ENCODE assay signal across 28 mouse cellular contexts in genomic region chr17:68312286-68312927, GRCm38 (mm10). TPM values are rescaled to one million over a fixed set of nuclear protein-coding genes. Genes with fewer than 3 reads are reported as not detected.
DNase-seq lines count a peak whose midpoint lies in the region; ATAC-seq and TF ChIP-seq lines count a peak whose summit lies in the region.
"Had no signal": no experiment of that assay in that cellular context is flagged by ENCODE, and none has a peak within 500 bp of the region (broad histone marks: within the 10 kb centered on the region; RNA-seq: fewer than 3 reads in every experiment).

No protein-coding gene starts in this region.

- peak overlapping the region; percentile 95 for H3K27ac ChIP-seq in liver, adult 2 months (replicated peaks; ENCODE audit: insufficient read depth, low read depth, low read length)
- H3K27ac ChIP-seq in liver, embryonic 11.5 days (ENCODE audit: low read depth, low read length) = no peak overlapping the region
- H3K27ac ChIP-seq in intestine, embryonic 15.5 days = no peak overlapping the region
- H3K27ac ChIP-seq: forebrain, embryonic 10.5 days; forebrain, embryonic 13.5 days; heart, embryonic 15.5 days; hindbrain, embryonic 10.5 days; hindbrain, embryonic 13.5 days had no signal

- no peaks in the 10 kb centered on the region for H3K9me3 ChIP-seq in liver, embryonic 11.5 days (ENCODE audit: control insufficient read depth, low read length)
- H3K9me3 ChIP-seq in intestine, embryonic 15.5 days = no peaks in the 10 kb centered on the region
- H3K9me3 ChIP-seq: forebrain, embryonic 10.5 days; forebrain, embryonic 13.5 days; heart, embryonic 12.5 days; heart, embryonic 15.5 days; hindbrain, embryonic 10.5 days; hindbrain, embryonic 13.5 days had no signal

- ATAC-seq in liver, embryonic 11.5 days (replicated peaks; ENCODE audit: low FRiP score) = no peak
- ATAC-seq in intestine, embryonic 15.5 days = 0 out of 2 replicates have a peak, but pooled peaks have one; percentile 39
- ATAC-seq: activated CD4-positive, CD25-positive, alpha-beta regulatory T cell, adult 4 months; forebrain, embryonic 13.5 days; forebrain, embryonic 16.5 days; hindbrain, embryonic 16.5 days had no signal

- no peak for TF ChIP-seq CTCF in liver, adult 2 months (IDR thresholded peaks at IDR 0.05; ENCODE audit: low read depth, low read length)
- TF ChIP-seq CTCF in C2C12 (IDR thresholded peaks at IDR 0.05; ENCODE audit: control insufficient read depth, insufficient read depth, insufficient read length) = no peak

- no peak overlapping the region for H3K4me3 ChIP-seq in liver, adult 2 months (ENCODE audit: insufficient read depth, low read depth, low read length)
- H3K4me3 ChIP-seq in liver, embryonic 11.5 days (ENCODE audit: low read depth, low read length) = no peak overlapping the region
- H3K4me3 ChIP-seq in C2C12 (ENCODE audit: insufficient read depth, poor library complexity, severe bottlenecking) (no peak overlapping the region), myocyte (no peak overlapping the region)
- no peak overlapping the region for H3K4me3 ChIP-seq in intestine, embryonic 15.5 days (replicated peaks)
- H3K4me3 ChIP-seq: forebrain, embryonic 10.5 days; forebrain, embryonic 13.5 days; heart, embryonic 12.5 days; heart, embryonic 15.5 days; hindbrain, embryonic 10.5 days; hindbrain, embryonic 13.5 days had no signal

- no peak for TF ChIP-seq POLR2A in liver, adult 2 months (IDR thresholded peaks at IDR 0.05; ENCODE audit: extremely low read depth, insufficient read depth, low read length)
- no peak for TF ChIP-seq POLR2A in myocyte (IDR thresholded peaks at IDR 0.05; ENCODE audit: insufficient read length, low read depth)

- no peak overlapping the region for H3K9ac ChIP-seq in liver, adult 2 months (ENCODE audit: low read depth, low read length)
- no peak overlapping the region for H3K9ac ChIP-seq in liver, embryonic 11.5 days (ENCODE audit: low read depth, low read length)
- no peak overlapping the region for H3K9ac ChIP-seq in intestine, embryonic 15.5 days
- H3K9ac ChIP-seq: forebrain, embryonic 13.5 days; heart, embryonic 12.5 days; heart, embryonic 15.5 days; hindbrain, embryonic 13.5 days had no signal

- no peak overlapping the region for H3K4me2 ChIP-seq in liver, embryonic 11.5 days
- no peak overlapping the region for H3K4me2 ChIP-seq in intestine, embryonic 15.5 days (replicated peaks)
- no peak overlapping the region for H3K4me2 ChIP-seq in myocyte (ENCODE audit: low read depth)
- H3K4me2 ChIP-seq: forebrain, embryonic 13.5 days; heart, embryonic 12.5 days; heart, embryonic 15.5 days; hindbrain, embryonic 13.5 days had no signal

- no peak overlapping the region for H3ac ChIP-seq in C2C12 (ENCODE audit: control insufficient read depth, insufficient read length, low read depth)
- no peak overlapping the region for H3ac ChIP-seq in myocyte (ENCODE audit: control insufficient read depth, insufficient read length)

- H3K36me3 ChIP-seq in liver, adult 2 months (ENCODE audit: control insufficient read depth, insufficient read depth, low read length) = no peaks in the 10 kb centered on the region
- no peaks in the 10 kb centered on the region for H3K36me3 ChIP-seq in liver, embryonic 11.5 days (ENCODE audit: control insufficient read depth, insufficient read depth, low read length)
- H3K36me3 ChIP-seq in C2C12 (ENCODE audit: control insufficient read depth, insufficient read depth) = no peaks in the 10 kb centered on the region
- H3K36me3 ChIP-seq in intestine, embryonic 15.5 days = no peaks in the 10 kb centered on the region
- no peaks in the 10 kb centered on the region for H3K36me3 ChIP-seq in myocyte (ENCODE audit: control insufficient read depth, insufficient read depth)
- H3K36me3 ChIP-seq: forebrain, embryonic 10.5 days; heart, embryonic 12.5 days; heart, embryonic 15.5 days; hindbrain, embryonic 10.5 days; hindbrain, embryonic 13.5 days had no signal

- H3K4me1 ChIP-seq in liver, adult 2 months (ENCODE audit: control insufficient read depth, insufficient read depth, low read length) = peaks cover 11% of the 10 kb centered on the region
- H3K4me1 ChIP-seq in liver, embryonic 11.5 days (replicated peaks; ENCODE audit: control insufficient read depth, insufficient read depth, low read length) = no peaks in the 10 kb centered on the region
- H3K4me1 ChIP-seq in intestine, embryonic 15.5 days (replicated peaks) = no peaks in the 10 kb centered on the region
- H3K4me1 ChIP-seq: forebrain, embryonic 10.5 days; forebrain, embryonic 13.5 days; heart, embryonic 12.5 days; heart, embryonic 15.5 days; hindbrain, embryonic 13.5 days had no signal

- no peaks in the 10 kb centered on the region for H3K27me3 ChIP-seq in liver, adult 2 months (ENCODE audit: control insufficient read depth, insufficient read depth, low read length)
- no peaks in the 10 kb centered on the region for H3K27me3 ChIP-seq in liver, embryonic 11.5 days (replicated peaks; ENCODE audit: control insufficient read depth, insufficient read depth, low read length)
- H3K27me3 ChIP-seq in C2C12 (ENCODE audit: control insufficient read depth, insufficient read depth, insufficient read length) (no peaks in the 10 kb centered on the region), myocyte (ENCODE audit: control insufficient read depth, insufficient read depth, insufficient read length) (no peaks in the 10 kb centered on the region)
- H3K27me3 ChIP-seq in intestine, embryonic 15.5 days (replicated peaks) = no peaks in the 10 kb centered on the region
- H3K27me3 ChIP-seq: forebrain, embryonic 13.5 days; heart, embryonic 12.5 days; heart, embryonic 15.5 days; hindbrain, embryonic 13.5 days had no signal

- no peaks in the 10 kb centered on the region for H3K79me2 ChIP-seq in liver, adult 2 months (ENCODE audit: control insufficient read depth, insufficient read depth, low read length)
- H3K79me2 ChIP-seq in C2C12 (ENCODE audit: control insufficient read depth, insufficient read depth) (no peaks in the 10 kb centered on the region), myocyte (ENCODE audit: control insufficient read depth, insufficient read depth) (no peaks in the 10 kb centered on the region)

- H3K79me3 ChIP-seq in C2C12 (ENCODE audit: low read depth) = no peaks in the 10 kb centered on the region

- 52% methylated on average over 5 of the region's 5 CpGs for WGBS in liver, adult 2 months
- WGBS in liver, embryonic 11.5 days = 76% methylated on average over 5 of the region's 5 CpGs
- 78% methylated on average over 5 of the region's 5 CpGs for WGBS in intestine, embryonic 15.5 days

- peak; percentile 97 for DNase-seq in liver, adult 2 months (ENCODE audit: extremely low read depth, low read depth, low spot score)
- no peak for DNase-seq in liver, embryonic 11.5 days (ENCODE audit: low spot score)
- DNase-seq in left cerebral cortex, adult 9 months (ENCODE audit: low spot score in 2 of 2) = no peak
- no peak for DNase-seq in adrenal gland, postnatal 25 days
- DNase-seq: adrenal gland, adult 8-10 months; cerebellum, adult 11 months; cerebellum, adult 2 months; cerebellum, adult 9-11 months; cerebellum, postnatal 36 days; gastrocnemius, postnatal 10 days; gastrocnemius, postnatal 36 days; heart, postnatal 10 days; heart, postnatal 36 days had no signal

TF ChIP-seq in C2C12, 6 proteins besides CTCF, POLR2A, EP300 and RAD21:
- TF ChIP-seq USF1 (IDR thresholded peaks at IDR 0.05; ENCODE audit: low read depth) (no peak), MYOG (IDR thresholded peaks at IDR 0.05; ENCODE audit: control insufficient read depth, extremely low read depth, insufficient read length) (no peak), CEBPB (IDR thresholded peaks at IDR 0.05; ENCODE audit: low read depth) (no peak), MAX (IDR thresholded peaks at IDR 0.05) (no peak), FOSL1 (IDR thresholded peaks at IDR 0.05; ENCODE audit: insufficient read depth, low read length, poor library complexity, severe bottlenecking) (no peak), MYOD1 (IDR thresholded peaks at IDR 0.05; ENCODE audit: control insufficient read depth, insufficient read length, low read depth) (peak; percentile 61)

TF ChIP-seq in myocyte, 11 proteins besides CTCF, POLR2A, EP300 and RAD21:
- TF ChIP-seq TCF3 (IDR thresholded peaks at IDR 0.05; ENCODE audit: insufficient read length, low read depth) (peak; percentile 44), POLR2AphosphoS2 (IDR thresholded peaks at IDR 0.05; ENCODE audit: insufficient read length, low read depth) (no peak), E2F4 (IDR thresholded peaks at IDR 0.05; ENCODE audit: insufficient read depth) (no peak), REST (IDR thresholded peaks at IDR 0.05; ENCODE audit: insufficient read depth, insufficient read length) (no peak), MAX (IDR thresholded peaks at IDR 0.05; ENCODE audit: low read depth) (no peak), SRF (IDR thresholded peaks at IDR 0.05; ENCODE audit: control insufficient read depth, insufficient read length, low read depth) (no peak), USF1 (IDR thresholded peaks at IDR 0.05; ENCODE audit: low read depth) (no peak), CEBPB (IDR thresholded peaks at IDR 0.05; ENCODE audit: insufficient read depth, poor library complexity, severe bottlenecking) (no peak), MYOG (IDR thresholded peaks at IDR 0.05; ENCODE audit: control insufficient read depth in 1 of 3, insufficient read depth in 1 of 3, insufficient read length in 2 of 3, low read depth in 2 of 3) (peak in 1 of 3 experiments; percentile 41), MYOD1 (IDR thresholded peaks at IDR 0.05; ENCODE audit: control insufficient read depth in 1 of 3, insufficient read length in 2 of 3, low read depth in 2 of 3) (peak; percentile 55 to 78 (median 64)), TCF12 (IDR thresholded peaks at IDR 0.05; ENCODE audit: insufficient read depth, poor library complexity, severe bottlenecking) (peak; percentile 54)

RNA-seq across cellular contexts. Expression of gene L3mbtl4, which starts 38.8 kb away (rescaled TPM):
- not detected in 2 replicates for total RNA-seq in liver, adult 2 months (2014; rRNA removed)
- polyA plus RNA-seq in liver, adult 2 months (2012; rRNA removed) = not detected in 2 replicates
- not detected in 2 replicates for polyA plus RNA-seq in liver, embryonic 11.5 days (2014; fragmentation: Nextera tagmentation; extraction: Ambion mirVana)
- polyA plus RNA-seq in C2C12 (2012; fragmentation: generic; extraction: Trizol) (not detected), myocyte (2012; fragmentation: generic; extraction: Trizol) (not detected)
- polyA plus RNA-seq in intestine, embryonic 15.5 days (2015; fragmentation: Nextera tagmentation; extraction: Ambion mirVana) = 0.44 and 0.97 TPM in 2 replicates
- 0.48 and 1.1 TPM in 2 replicates for total RNA-seq in adrenal gland, postnatal 25 days (2021)
- total RNA-seq: ES-E14; granulocyte monocyte progenitor cell, adult 5-6 weeks; heart, postnatal 10 days; heart, postnatal 36 days had no signal
- polyA plus RNA-seq: activated CD4-positive, CD25-positive, alpha-beta regulatory T cell, adult 4 months; embryonic facial prominence, embryonic 11.5 days; heart, embryonic 15.5 days; hindbrain, embryonic 10.5 days had no signal
